Comparison of ENCODE assay signal across 28 mouse cellular contexts in genomic region chr8:123352118-123352517, GRCm38 (mm10). TPM values are rescaled to one million over a fixed set of nuclear protein-coding genes. Genes with fewer than 3 reads are reported as not detected.
DNase-seq lines count a peak whose midpoint lies in the region; ATAC-seq and TF ChIP-seq lines count a peak whose summit lies in the region.
"Had no signal": no experiment of that assay in that cellular context is flagged by ENCODE, and none has a peak within 500 bp of the region (broad histone marks: within the 10 kb centered on the region; RNA-seq: fewer than 3 reads in every experiment).

No protein-coding gene starts in this region.

- no peak for TF ChIP-seq CTCF in hindbrain, postnatal 0 days (IDR thresholded peaks at IDR 0.05; ENCODE audit: low read depth)
- TF ChIP-seq CTCF in intestine, postnatal 0 days (IDR thresholded peaks at IDR 0.05; ENCODE audit: low read depth) = no peak

- ATAC-seq in hindbrain, embryonic 12.5 days (ENCODE audit: low FRiP score) = no peak
- no peak for ATAC-seq in hindbrain, postnatal 0 days
- ATAC-seq in intestine, postnatal 0 days = no peak
- ATAC-seq in intestine, embryonic 15.5 days = no peak
- 0 out of 2 replicates have a peak, but pooled peaks have one; percentile 2 for ATAC-seq in neural tube, embryonic 13.5 days (ENCODE audit: low read depth)
- ATAC-seq: activated CD4-positive, CD25-positive, alpha-beta regulatory T cell, adult 4 months; CD4-positive, CD25-positive, alpha-beta regulatory T cell, adult 4 months; forebrain, embryonic 14.5 days; forebrain, embryonic 16.5 days; Patski had no signal

- no peak overlapping the region for H3K9ac ChIP-seq in hindbrain, embryonic 12.5 days
- no peak overlapping the region for H3K9ac ChIP-seq in hindbrain, postnatal 0 days (replicated peaks; ENCODE audit: low read length)
- H3K9ac ChIP-seq in intestine, postnatal 0 days (ENCODE audit: low read depth, low read length) = no peak overlapping the region
- H3K9ac ChIP-seq in intestine, embryonic 15.5 days = no peak overlapping the region
- no peak overlapping the region for H3K9ac ChIP-seq in neural tube, embryonic 13.5 days
- H3K9ac ChIP-seq: embryonic facial prominence, embryonic 13.5 days; embryonic facial prominence, embryonic 15.5 days; forebrain, embryonic 12.5 days had no signal

- WGBS in hindbrain, embryonic 12.5 days = 88% methylated on average over 12 of the region's 12 CpGs
- 80% methylated on average over 12 of the region's 12 CpGs for WGBS in hindbrain, postnatal 0 days
- WGBS in intestine, postnatal 0 days = 76% methylated on average over 12 of the region's 12 CpGs
- WGBS in intestine, embryonic 15.5 days = 78% methylated on average over 12 of the region's 12 CpGs
- 90% methylated on average over 12 of the region's 12 CpGs for WGBS in neural tube, embryonic 13.5 days

- 0 out of 2 replicates have a peak overlapping the region, but pooled peaks have one; percentile 7 for H3K27ac ChIP-seq in hindbrain, embryonic 12.5 days
- no peak overlapping the region for H3K27ac ChIP-seq in hindbrain, postnatal 0 days
- no peak overlapping the region for H3K27ac ChIP-seq in intestine, postnatal 0 days (ENCODE audit: low read depth, low read length)
- H3K27ac ChIP-seq in intestine, embryonic 15.5 days = no peak overlapping the region
- no peak overlapping the region for H3K27ac ChIP-seq in neural tube, embryonic 13.5 days (replicated peaks)
- H3K27ac ChIP-seq: embryonic facial prominence, embryonic 13.5 days; embryonic facial prominence, embryonic 15.5 days; forebrain, embryonic 10.5 days; forebrain, embryonic 12.5 days had no signal

- no peaks in the 10 kb centered on the region for H3K27me3 ChIP-seq in hindbrain, embryonic 12.5 days
- H3K27me3 ChIP-seq in hindbrain, postnatal 0 days (ENCODE audit: insufficient read depth, low read length) = no peaks in the 10 kb centered on the region
- H3K27me3 ChIP-seq in intestine, postnatal 0 days (replicated peaks; ENCODE audit: control insufficient read depth, insufficient read depth, low read length) = no peaks in the 10 kb centered on the region; the same call in 1 of the 2 replicates
- H3K27me3 ChIP-seq in intestine, embryonic 15.5 days (replicated peaks) = 0 out of 2 replicates have a peak, but pooled peaks cover 4% of the 10 kb centered on the region
- no peaks in the 10 kb centered on the region for H3K27me3 ChIP-seq in neural tube, embryonic 13.5 days
- H3K27me3 ChIP-seq: embryonic facial prominence, embryonic 13.5 days; embryonic facial prominence, embryonic 15.5 days; forebrain, embryonic 12.5 days; Patski had no signal

- H3K9me3 ChIP-seq in hindbrain, embryonic 12.5 days (replicated peaks) = no peaks in the 10 kb centered on the region
- no peaks in the 10 kb centered on the region for H3K9me3 ChIP-seq in hindbrain, postnatal 0 days (ENCODE audit: low read length)
- H3K9me3 ChIP-seq in intestine, postnatal 0 days (ENCODE audit: control insufficient read depth) = no peaks in the 10 kb centered on the region
- H3K9me3 ChIP-seq in intestine, embryonic 15.5 days = no peaks in the 10 kb centered on the region
- no peaks in the 10 kb centered on the region for H3K9me3 ChIP-seq in neural tube, embryonic 13.5 days
- H3K9me3 ChIP-seq: embryonic facial prominence, embryonic 13.5 days; embryonic facial prominence, embryonic 15.5 days; forebrain, embryonic 10.5 days; forebrain, embryonic 12.5 days; G1E had no signal

- H3K4me2 ChIP-seq in hindbrain, embryonic 12.5 days (replicated peaks) = no peak overlapping the region
- H3K4me2 ChIP-seq in hindbrain, postnatal 0 days (ENCODE audit: low read depth, low read length) = no peak overlapping the region
- peak overlapping the region; percentile 17; the same call in 1 of the 2 replicates for H3K4me2 ChIP-seq in intestine, postnatal 0 days (replicated peaks; ENCODE audit: low read depth)
- H3K4me2 ChIP-seq in intestine, embryonic 15.5 days (replicated peaks) = no peak overlapping the region
- no peak overlapping the region for H3K4me2 ChIP-seq in neural tube, embryonic 13.5 days
- H3K4me2 ChIP-seq: embryonic facial prominence, embryonic 13.5 days; embryonic facial prominence, embryonic 15.5 days; forebrain, embryonic 12.5 days had no signal

- DNase-seq in hindbrain, postnatal 0 days (ENCODE audit: low spot score) = no peak
- DNase-seq in neural tube, embryonic 10.5 days (ENCODE audit: extremely low spot score, low spot score) = no peak
- no peak for DNase-seq in cerebellum, postnatal 25 days
- DNase-seq: adrenal gland, adult 8-10 months; B cell, adult 2 months; cerebellum, adult 11-12 months; cerebellum, adult 2 months; cerebellum, adult 9-10 months had no signal

- H3K4me3 ChIP-seq in hindbrain, embryonic 12.5 days = no peak overlapping the region
- no peak overlapping the region for H3K4me3 ChIP-seq in hindbrain, postnatal 0 days (ENCODE audit: low read length)
- H3K4me3 ChIP-seq in intestine, postnatal 0 days (ENCODE audit: low read depth, low read length) = no peak overlapping the region
- H3K4me3 ChIP-seq in intestine, embryonic 15.5 days (replicated peaks) = no peak overlapping the region
- H3K4me3 ChIP-seq in neural tube, embryonic 13.5 days = no peak overlapping the region
- H3K4me3 ChIP-seq: embryonic facial prominence, embryonic 13.5 days; embryonic facial prominence, embryonic 15.5 days; erythroblast, embryonic 14.5 days; forebrain, embryonic 10.5 days; forebrain, embryonic 12.5 days had no signal

- H3K4me1 ChIP-seq in hindbrain, embryonic 12.5 days = peaks cover 25% of the 10 kb centered on the region
- H3K4me1 ChIP-seq in hindbrain, postnatal 0 days (ENCODE audit: insufficient read depth, low read length) = no peaks in the 10 kb centered on the region
- H3K4me1 ChIP-seq in intestine, postnatal 0 days (replicated peaks; ENCODE audit: control insufficient read depth, insufficient read depth, low read length) = no peaks in the 10 kb centered on the region
- peaks cover 4% of the 10 kb centered on the region; the same call in 1 of the 2 replicates for H3K4me1 ChIP-seq in intestine, embryonic 15.5 days (replicated peaks)
- H3K4me1 ChIP-seq in neural tube, embryonic 13.5 days (replicated peaks) = peaks cover 26% of the 10 kb centered on the region; the same call in 1 of the 2 replicates

- peaks cover 24% of the 10 kb centered on the region for H3K36me3 ChIP-seq in hindbrain, embryonic 12.5 days
- H3K36me3 ChIP-seq in hindbrain, postnatal 0 days (ENCODE audit: insufficient read depth, low read length) = peaks cover 5% of the 10 kb centered on the region; the same call in 1 of the 2 replicates
- no peaks in the 10 kb centered on the region for H3K36me3 ChIP-seq in intestine, postnatal 0 days (ENCODE audit: control insufficient read depth, insufficient read depth)
- H3K36me3 ChIP-seq in intestine, embryonic 15.5 days = no peaks in the 10 kb centered on the region
- peaks cover 39% of the 10 kb centered on the region for H3K36me3 ChIP-seq in neural tube, embryonic 13.5 days
- H3K36me3 ChIP-seq: embryonic facial prominence, embryonic 13.5 days; embryonic facial prominence, embryonic 15.5 days; G1E had no signal

RNA-seq across cellular contexts. Expression of gene Spire2, which starts 19.6 kb away (rescaled TPM):
- polyA plus RNA-seq in hindbrain, embryonic 12.5 days (2016; fragmentation: Nextera tagmentation; extraction: Ambion mirVana) = 28.9 and 32.2 TPM in 2 replicates
- 34.0 and 34.5 TPM in 2 replicates for total RNA-seq in hindbrain, postnatal 0 days (2014; rRNA removed)
- polyA plus RNA-seq in hindbrain, postnatal 0 days (2015; fragmentation: Nextera tagmentation; extraction: Ambion mirVana) = 24.7 and 25.4 TPM in 2 replicates
- polyA plus RNA-seq in intestine, postnatal 0 days (2015; fragmentation: Nextera tagmentation; extraction: Ambion mirVana) = 1.8 and 2.5 TPM in 2 replicates
- 3.9 and 4.4 TPM in 2 replicates for polyA plus RNA-seq in intestine, embryonic 15.5 days (2015; fragmentation: Nextera tagmentation; extraction: Ambion mirVana)
- polyA plus RNA-seq in neural tube, embryonic 13.5 days (2015; fragmentation: Nextera tagmentation; extraction: Ambion mirVana) = 35.9 and 40.2 TPM in 2 replicates
- polyA plus RNA-seq: activated CD4-positive, CD25-positive, alpha-beta regulatory T cell, adult 4 months; CD4-positive, CD25-positive, alpha-beta regulatory T cell, adult 4 months had no signal

RNA-seq across cellular contexts. Expression of gene Tcf25, which starts 21.4 kb away (rescaled TPM):
- 212 and 231 TPM in 2 replicates for polyA plus RNA-seq in hindbrain, embryonic 12.5 days (2016; fragmentation: Nextera tagmentation; extraction: Ambion mirVana)
- 540 and 551 TPM in 2 replicates for total RNA-seq in hindbrain, postnatal 0 days (2014; rRNA removed)
- polyA plus RNA-seq in hindbrain, postnatal 0 days (2015; fragmentation: Nextera tagmentation; extraction: Ambion mirVana) = 407 and 411 TPM in 2 replicates
- polyA plus RNA-seq in intestine, postnatal 0 days (2015; fragmentation: Nextera tagmentation; extraction: Ambion mirVana) = 147 and 178 TPM in 2 replicates
- 147 and 170 TPM in 2 replicates for polyA plus RNA-seq in intestine, embryonic 15.5 days (2015; fragmentation: Nextera tagmentation; extraction: Ambion mirVana)
- 317 and 328 TPM in 2 replicates for polyA plus RNA-seq in neural tube, embryonic 13.5 days (2015; fragmentation: Nextera tagmentation; extraction: Ambion mirVana)

RNA-seq across cellular contexts. Expression of gene Fanca, which starts 33.7 kb away (rescaled TPM):
- 20.9 and 21.0 TPM in 2 replicates for polyA plus RNA-seq in hindbrain, embryonic 12.5 days (2016; fragmentation: Nextera tagmentation; extraction: Ambion mirVana)
- total RNA-seq in hindbrain, postnatal 0 days (2014; rRNA removed) = 9.5 and 13.5 TPM in 2 replicates
- 5.8 TPM in 2 replicates for polyA plus RNA-seq in hindbrain, postnatal 0 days (2015; fragmentation: Nextera tagmentation; extraction: Ambion mirVana)
- polyA plus RNA-seq in intestine, postnatal 0 days (2015; fragmentation: Nextera tagmentation; extraction: Ambion mirVana) = 5.3 and 7.8 TPM in 2 replicates
- polyA plus RNA-seq in intestine, embryonic 15.5 days (2015; fragmentation: Nextera tagmentation; extraction: Ambion mirVana) = 19.5 and 21.8 TPM in 2 replicates
- 9.3 and 11.0 TPM in 2 replicates for polyA plus RNA-seq in neural tube, embryonic 13.5 days (2015; fragmentation: Nextera tagmentation; extraction: Ambion mirVana)

RNA-seq across cellular contexts. Expression of gene Mc1r, which starts 54.8 kb away (rescaled TPM):
- 0.09 and 0.20 TPM in 2 replicates for polyA plus RNA-seq in hindbrain, embryonic 12.5 days (2016; fragmentation: Nextera tagmentation; extraction: Ambion mirVana)
- total RNA-seq in hindbrain, postnatal 0 days (2014; rRNA removed) = not detected in 2 replicates
- 0.05 and 0.08 TPM in 2 replicates for polyA plus RNA-seq in hindbrain, postnatal 0 days (2015; fragmentation: Nextera tagmentation; extraction: Ambion mirVana)
- not detected in 2 replicates for polyA plus RNA-seq in intestine, postnatal 0 days (2015; fragmentation: Nextera tagmentation; extraction: Ambion mirVana)
- 0.04 TPM in 1 of 2 replicates, not detected in the other for polyA plus RNA-seq in intestine, embryonic 15.5 days (2015; fragmentation: Nextera tagmentation; extraction: Ambion mirVana)
- 0.21 and 0.22 TPM in 2 replicates for polyA plus RNA-seq in neural tube, embryonic 13.5 days (2015; fragmentation: Nextera tagmentation; extraction: Ambion mirVana)
- total RNA-seq: adrenal gland, adult 18-20 months; adrenal gland, postnatal 14 days; adrenal gland, postnatal 36 days; common myeloid progenitor, adult 5-6 weeks had no signal
- polyA plus RNA-seq: activated CD4-positive, CD25-positive, alpha-beta regulatory T cell, adult 4 months; embryonic facial prominence, embryonic 11.5 days had no signal

RNA-seq across cellular contexts. Expression of gene Tubb3, which starts 59.1 kb away (rescaled TPM):
- 1,043 and 1,050 TPM in 2 replicates for polyA plus RNA-seq in hindbrain, embryonic 12.5 days (2016; fragmentation: Nextera tagmentation; extraction: Ambion mirVana)
- total RNA-seq in hindbrain, postnatal 0 days (2014; rRNA removed) = 3,792 and 3,923 TPM in 2 replicates
- 1,431 and 1,610 TPM in 2 replicates for polyA plus RNA-seq in hindbrain, postnatal 0 days (2015; fragmentation: Nextera tagmentation; extraction: Ambion mirVana)
- 22.5 and 23.9 TPM in 2 replicates for polyA plus RNA-seq in intestine, postnatal 0 days (2015; fragmentation: Nextera tagmentation; extraction: Ambion mirVana)
- polyA plus RNA-seq in intestine, embryonic 15.5 days (2015; fragmentation: Nextera tagmentation; extraction: Ambion mirVana) = 59.1 and 63.8 TPM in 2 replicates
- 1,543 and 1,658 TPM in 2 replicates for polyA plus RNA-seq in neural tube, embryonic 13.5 days (2015; fragmentation: Nextera tagmentation; extraction: Ambion mirVana)
